Mouse (Mus musculus) neural tube, embryonic 13.5 days (tissue): ENCODE measurements at regions not wholly inside any gene's neighbourhood (a gene's known extent, or its start where the extent isn't known, plus 50 kb on each side); places are given as distances from the start of the nearest gene placed in this dataset.

Source experiments
- ATAC-seq: fragments of 200-750 bp; cut with Nextera tagmentation; 2 replicates; pipeline ENCODE4 v1.8.0; 2017; ENCODE audit warnings: low read depth, mild to moderate bottlenecking, moderate TSS enrichment, moderate library complexity
- H3K27ac ChIP-seq: fragments of 300-500 bp; sonication (generic); replicated peaks from 2 replicates; pipeline ENCODE4 v1.5.1; 2015; ENCODE audit warnings: moderate library complexity, mild to moderate bottlenecking, inconsistent platforms
- H3K27me3 ChIP-seq: fragments of 300-500 bp; sonication (generic); 2 replicates; pipeline ENCODE4 v1.6.1; 2015; ENCODE audit warnings: mild to moderate bottlenecking, inconsistent platforms
- H3K36me3 ChIP-seq: fragments of 300-500 bp; sonication (generic); 2 replicates; pipeline ENCODE4 v1.6.1; 2015; ENCODE audit warnings: mild to moderate bottlenecking, inconsistent platforms
- H3K4me1 ChIP-seq: fragments of 300-500 bp; sonication (generic); replicated peaks from 2 replicates; pipeline ENCODE4 v1.6.1; 2015; ENCODE audit warnings: inconsistent platforms
- H3K4me2 ChIP-seq: fragments of 300-500 bp; sonication (generic); 2 replicates; pipeline ENCODE4 v1.6.1; 2015; ENCODE audit warnings: inconsistent platforms, mild to moderate bottlenecking, moderate library complexity
- H3K4me3 ChIP-seq: fragments of 300-500 bp; sonication (generic); 2 replicates; pipeline ENCODE4 v1.5.1; 2015; ENCODE audit warnings: mild to moderate bottlenecking, inconsistent platforms
- H3K9ac ChIP-seq: fragments of 300-500 bp; sonication (generic); 2 replicates; pipeline ENCODE4 v1.6.1; 2015; ENCODE audit warnings: moderate library complexity, mild to moderate bottlenecking, inconsistent platforms
- H3K9me3 ChIP-seq: fragments of 300-500 bp; sonication (generic); 2 replicates; pipeline ENCODE4 v1.6.1; 2016; ENCODE audit warnings: inconsistent platforms
- WGBS: fragments of 180-500 bp; shearing (Covaris S2); methylation state at CpG from one replicate; pipeline ENCODE4 v1.1.7; 2015; 5-methylcytosine and 5-hydroxymethylcytosine counted together

DNA sequence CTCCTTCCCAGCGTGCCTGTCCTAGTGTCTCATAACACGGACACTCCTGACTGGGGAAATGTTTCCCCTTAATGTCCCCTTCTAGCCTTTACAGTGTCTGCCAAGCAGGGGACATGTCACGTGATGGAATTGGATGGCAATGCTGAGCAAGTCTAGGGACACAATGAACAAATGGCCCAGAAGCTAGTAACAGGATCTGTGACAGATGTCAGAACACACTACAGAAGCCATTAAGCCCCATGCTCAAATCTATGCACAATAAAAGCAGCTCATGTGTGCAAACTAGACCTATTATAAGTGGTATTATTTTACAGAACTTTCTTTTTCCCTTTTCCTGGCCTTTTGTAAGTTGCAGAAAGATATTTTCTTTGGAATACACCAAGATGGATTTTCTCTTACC is 267.4 kb downstream of the Fam173b start:
- peaks cover 14% of the 10 kb centered on the region for H3K4me1 ChIP-seq
- WGBS = 73% methylated on average over 3 of the region's 3 CpGs
- peak; percentile 40; the same call in 1 of the 2 replicates for ATAC-seq

DNA sequence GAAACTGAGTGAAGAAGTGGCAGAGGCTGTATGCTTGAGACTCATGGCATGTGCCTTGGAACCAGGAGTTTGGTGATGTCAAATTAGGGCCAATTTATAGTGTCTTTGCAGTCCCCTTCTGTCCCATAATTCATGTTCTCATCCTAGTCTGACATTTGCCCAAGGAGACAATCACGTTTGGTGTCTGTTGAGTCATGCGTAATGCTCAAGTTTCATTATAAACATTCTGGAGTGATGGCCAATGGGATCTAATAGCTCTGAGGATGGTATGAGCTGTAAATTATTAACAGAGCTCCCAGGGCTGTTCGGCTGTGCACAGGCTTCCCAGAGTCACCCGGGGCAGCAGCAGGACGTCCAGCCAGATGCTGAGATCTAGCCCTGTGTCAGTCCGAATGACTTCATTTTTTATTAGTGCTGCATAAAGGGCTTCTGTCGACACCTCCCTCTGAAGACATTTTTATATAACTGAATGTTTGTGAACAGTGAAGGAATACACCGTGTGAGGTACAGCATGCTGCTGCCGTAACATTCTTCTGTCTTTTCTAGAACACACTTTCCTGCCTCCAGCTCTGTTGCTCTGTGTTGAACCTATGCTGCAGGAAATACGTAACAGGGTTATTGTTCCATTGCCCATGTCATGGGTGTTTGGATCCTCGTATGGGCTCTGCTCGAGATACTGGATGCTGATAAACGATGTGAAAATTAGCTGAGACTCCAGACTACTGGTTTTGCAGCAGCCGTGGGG is 268.2 kb downstream of the Fam173b start:
- no peaks in the 10 kb centered on the region for H3K27me3 ChIP-seq
- 39% methylated on average over 14 of the region's 14 CpGs for WGBS

More for the DNA sequence above, 267.4 kb downstream of the Fam173b start:
- Histone ChIP-seq H3K9me3 (no peaks in the 10 kb centered on the region), H3K27ac (no peak overlapping the region), H3K4me2 (no peak overlapping the region), H3K4me3 (no peak overlapping the region), H3K9ac (no peak overlapping the region), H3K27me3 (no peaks in the 10 kb centered on the region), H3K36me3 (no peaks in the 10 kb centered on the region)

GRCm38 (mm10) chr15:31875436-31875835 is 273.8 kb downstream of the Fam173b start:
- 91% methylated on average over 2 of the region's 2 CpGs for WGBS
- no peak for ATAC-seq

More for the DNA sequence above, 268.2 kb downstream of the Fam173b start:
- H3K4me2 ChIP-seq = no peak overlapping the region
- no peak overlapping the region for H3K9ac ChIP-seq
- H3K36me3 ChIP-seq = no peaks in the 10 kb centered on the region
- H3K4me1 ChIP-seq = peaks cover 14% of the 10 kb centered on the region
- H3K9me3 ChIP-seq = no peaks in the 10 kb centered on the region
- ATAC-seq = peak; percentile 75; the same call in 1 of the 2 replicates
- H3K27ac ChIP-seq = peak overlapping the region; percentile 56
- no peak overlapping the region for H3K4me3 ChIP-seq

DNA sequence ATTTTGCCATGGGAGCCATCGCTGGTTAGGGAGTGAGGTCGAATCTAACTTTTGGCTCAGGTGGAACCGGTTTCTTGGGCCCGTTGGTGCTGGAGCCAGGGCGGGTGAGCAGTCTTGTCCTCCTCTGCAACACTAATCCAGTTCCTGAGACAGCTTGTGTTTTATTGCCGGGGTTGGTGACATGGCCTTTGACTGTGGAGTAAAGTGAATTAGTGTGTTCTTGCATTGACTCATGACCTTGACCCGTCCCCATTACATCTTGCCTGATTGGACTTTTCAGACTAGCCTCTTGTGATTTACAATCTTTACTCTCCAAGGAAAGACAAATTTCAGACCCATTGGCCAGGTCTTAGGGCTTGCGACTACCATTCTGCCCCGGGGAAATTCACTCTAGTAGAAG is 278.8 kb downstream of the Fam173b start:
- Histone ChIP-seq H3K27me3 (no peaks in the 10 kb centered on the region), H3K4me2 (no peak overlapping the region), H3K9me3 (no peaks in the 10 kb centered on the region), H3K27ac (no peak overlapping the region), H3K4me1 (no peaks in the 10 kb centered on the region; the same call in 1 of the 2 replicates), H3K36me3 (no peaks in the 10 kb centered on the region), H3K4me3 (no peak overlapping the region), H3K9ac (no peak overlapping the region)
- 71% methylated on average over 9 of the region's 9 CpGs for WGBS
- no peak for ATAC-seq

More at GRCm38 (mm10) chr15:31875436-31875835, 273.8 kb downstream of the Fam173b start:
- Histone ChIP-seq H3K9me3 (no peaks in the 10 kb centered on the region), H3K9ac (no peak overlapping the region), H3K27ac (no peak overlapping the region), H3K36me3 (no peaks in the 10 kb centered on the region), H3K4me2 (no peak overlapping the region), H3K4me3 (no peak overlapping the region), H3K27me3 (no peaks in the 10 kb centered on the region), H3K4me1 (peaks cover 2% of the 10 kb centered on the region)

DNA sequence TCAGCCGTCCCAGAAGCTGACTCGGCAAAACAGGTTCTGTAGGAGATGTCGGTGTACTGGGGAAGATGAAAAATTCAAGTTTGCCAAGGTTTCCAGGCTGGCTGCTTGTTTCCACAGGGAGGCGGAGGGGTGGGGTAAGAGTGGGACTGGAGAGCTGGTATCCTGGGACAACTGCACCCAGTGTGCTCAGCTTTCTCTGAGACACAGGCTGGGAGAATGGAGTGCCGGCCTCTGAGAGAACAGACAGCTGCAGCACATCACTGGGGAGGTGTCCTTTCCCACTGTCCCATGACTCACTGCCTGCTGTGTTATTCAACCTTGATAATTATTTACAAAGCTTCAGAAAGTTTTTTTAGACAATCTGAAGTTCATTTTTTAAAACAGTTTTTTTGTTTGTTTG is 280.7 kb downstream of the Fam173b start:
- ATAC-seq = no peak
- H3K27ac ChIP-seq = no peak overlapping the region
- no peaks in the 10 kb centered on the region for H3K27me3 ChIP-seq
- no peak overlapping the region for H3K9ac ChIP-seq
- H3K36me3 ChIP-seq = no peaks in the 10 kb centered on the region
- H3K4me3 ChIP-seq = no peak overlapping the region
- H3K9me3 ChIP-seq = no peaks in the 10 kb centered on the region
- H3K4me2 ChIP-seq = no peak overlapping the region
- no peaks in the 10 kb centered on the region; the same call in 1 of the 2 replicates for H3K4me1 ChIP-seq
- WGBS = 67% methylated on average over 5 of the region's 5 CpGs

GRCm38 (mm10) chr15:31883516-31883915 is 281.9 kb downstream of the Fam173b start:
- Histone ChIP-seq H3K4me3 (no peak overlapping the region), H3K4me2 (no peak overlapping the region), H3K4me1 (no peaks in the 10 kb centered on the region; the same call in 1 of the 2 replicates), H3K27ac (no peak overlapping the region), H3K9ac (no peak overlapping the region), H3K36me3 (no peaks in the 10 kb centered on the region), H3K9me3 (no peaks in the 10 kb centered on the region), H3K27me3 (no peaks in the 10 kb centered on the region)
- 78% methylated on average over 9 of the region's 9 CpGs for WGBS
- no peak for ATAC-seq

DNA sequence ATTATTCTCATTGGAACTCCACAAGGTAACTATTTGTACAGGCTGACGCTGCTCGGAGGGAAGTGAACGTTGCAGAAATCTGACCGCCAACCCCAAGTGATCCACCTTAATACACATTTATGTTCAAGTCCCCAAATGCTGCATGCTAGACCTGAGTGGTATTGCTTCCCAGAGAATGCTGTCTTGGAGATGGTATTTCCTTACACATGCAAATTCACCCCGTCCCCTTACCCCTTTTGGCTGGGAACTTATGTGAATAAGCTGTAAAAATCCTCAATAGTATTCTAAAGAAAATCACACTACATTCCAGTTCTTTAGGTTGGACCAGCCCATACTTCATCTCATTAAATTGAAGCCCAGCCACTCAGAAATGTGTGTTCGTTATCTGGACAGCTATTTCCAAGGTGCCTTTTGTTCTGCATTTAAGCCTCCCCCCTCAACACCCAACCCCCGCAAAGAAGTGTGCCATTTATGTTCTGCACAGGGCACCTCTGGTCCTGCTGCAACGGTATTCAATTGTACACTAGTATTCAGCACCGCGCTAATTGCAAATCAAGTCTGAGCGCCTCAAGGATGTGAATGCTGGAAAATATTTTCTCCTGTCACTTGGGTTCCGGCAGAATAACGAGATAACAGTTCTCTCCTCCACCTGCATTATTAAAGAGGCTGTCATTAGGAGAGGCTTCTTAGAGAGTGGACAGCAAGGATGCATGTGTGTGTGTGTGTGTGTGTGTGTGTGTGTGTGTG is 278.0 kb upstream of the Tas2r119 start:
- Histone ChIP-seq H3K36me3 (no peaks in the 10 kb centered on the region), H3K9me3 (no peaks in the 10 kb centered on the region), H3K27ac (no peak overlapping the region), H3K4me1 (peaks cover 9% of the 10 kb centered on the region), H3K27me3 (no peaks in the 10 kb centered on the region), H3K9ac (no peak overlapping the region), H3K4me3 (no peak overlapping the region), H3K4me2 (no peak overlapping the region)
- ATAC-seq = no peak
- WGBS = 48% methylated on average over 13 of the region's 13 CpGs

DNA sequence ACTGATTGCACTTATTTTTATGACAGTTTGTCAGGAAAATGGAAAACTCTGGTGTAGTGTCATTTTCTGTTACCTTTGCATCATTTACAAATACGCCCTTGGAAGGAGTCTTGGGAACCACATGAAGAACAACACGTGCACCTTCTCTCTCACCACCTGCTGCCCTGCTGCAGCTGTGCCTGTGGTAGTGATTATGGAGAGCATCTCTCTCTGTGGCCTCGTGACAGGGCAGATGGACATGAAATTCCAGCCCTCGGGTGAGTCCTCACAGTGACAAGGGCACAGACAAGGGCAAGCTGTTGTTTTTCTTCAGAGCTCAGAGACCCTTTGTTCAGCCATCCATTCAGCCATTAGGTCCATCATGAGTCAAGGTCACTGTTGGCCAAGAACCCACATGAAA is 276.8 kb upstream of the Tas2r119 start:
- WGBS = 72% methylated on average over 4 of the region's 4 CpGs
- H3K4me2 ChIP-seq = no peak overlapping the region
- H3K9me3 ChIP-seq = no peaks in the 10 kb centered on the region
- peaks cover 9% of the 10 kb centered on the region for H3K4me1 ChIP-seq
- no peak overlapping the region for H3K27ac ChIP-seq
- H3K9ac ChIP-seq = no peak overlapping the region
- H3K36me3 ChIP-seq = no peaks in the 10 kb centered on the region
- no peak overlapping the region for H3K4me3 ChIP-seq
- no peaks in the 10 kb centered on the region for H3K27me3 ChIP-seq
- ATAC-seq = no peak

- H3K4me1 ChIP-seq = no peaks in the 10 kb centered on the region
- H3K36me3 ChIP-seq = no peaks in the 10 kb centered on the region
- H3K27me3 ChIP-seq = no peaks in the 10 kb centered on the region
- no peak overlapping the region for H3K9ac ChIP-seq
- WGBS = 89% methylated on average over 9 of the region's 9 CpGs
- no peak overlapping the region for H3K4me2 ChIP-seq
- H3K27ac ChIP-seq = no peak overlapping the region
- H3K9me3 ChIP-seq = no peaks in the 10 kb centered on the region
- ATAC-seq = no peak
- H3K4me3 ChIP-seq = no peak overlapping the region
These were observed 268.7 kb upstream of the Tas2r119 start for GRCm38 (mm10) chr15:31908432-31908831.

GRCm38 (mm10) chr15:31911978-31912377 is 265.1 kb upstream of the Tas2r119 start:
- Histone ChIP-seq H3K9ac (no peak overlapping the region), H3K27me3 (no peaks in the 10 kb centered on the region), H3K27ac (no peak overlapping the region), H3K4me3 (no peak overlapping the region), H3K4me2 (no peak overlapping the region), H3K36me3 (no peaks in the 10 kb centered on the region), H3K9me3 (no peaks in the 10 kb centered on the region), H3K4me1 (no peaks in the 10 kb centered on the region)
- no peak for ATAC-seq
- WGBS = 91% methylated on average over 3 of the region's 3 CpGs

DNA sequence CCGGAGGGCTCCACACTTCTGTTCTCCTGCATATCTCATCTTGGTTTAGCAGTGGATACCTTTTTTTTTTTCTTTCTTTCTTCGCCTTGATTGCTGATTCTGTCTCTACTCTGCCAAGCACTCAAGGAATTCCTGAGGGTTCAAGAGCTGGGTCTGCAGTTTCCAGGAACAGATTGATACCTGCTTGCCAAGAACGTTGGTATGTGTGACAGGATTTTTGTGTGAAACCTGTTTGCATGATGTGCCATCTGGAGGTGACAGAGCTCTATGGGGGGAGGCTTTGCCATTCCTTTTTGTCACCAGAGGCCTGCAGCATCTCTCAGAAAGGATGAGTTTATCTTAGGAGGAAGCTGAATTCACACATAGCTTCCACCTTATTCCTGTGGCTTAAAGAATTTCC is 255.6 kb upstream of the Tas2r119 start:
- H3K9me3 ChIP-seq = no peaks in the 10 kb centered on the region; the same call in 1 of the 2 replicates
- H3K27me3 ChIP-seq = no peaks in the 10 kb centered on the region
- ATAC-seq = no peak
- H3K9ac ChIP-seq = no peak overlapping the region
- no peak overlapping the region for H3K4me3 ChIP-seq
- H3K36me3 ChIP-seq = no peaks in the 10 kb centered on the region
- H3K4me2 ChIP-seq = no peak overlapping the region
- 92% methylated on average over 3 of the region's 3 CpGs for WGBS
- no peak overlapping the region for H3K27ac ChIP-seq
- no peaks in the 10 kb centered on the region for H3K4me1 ChIP-seq

DNA sequence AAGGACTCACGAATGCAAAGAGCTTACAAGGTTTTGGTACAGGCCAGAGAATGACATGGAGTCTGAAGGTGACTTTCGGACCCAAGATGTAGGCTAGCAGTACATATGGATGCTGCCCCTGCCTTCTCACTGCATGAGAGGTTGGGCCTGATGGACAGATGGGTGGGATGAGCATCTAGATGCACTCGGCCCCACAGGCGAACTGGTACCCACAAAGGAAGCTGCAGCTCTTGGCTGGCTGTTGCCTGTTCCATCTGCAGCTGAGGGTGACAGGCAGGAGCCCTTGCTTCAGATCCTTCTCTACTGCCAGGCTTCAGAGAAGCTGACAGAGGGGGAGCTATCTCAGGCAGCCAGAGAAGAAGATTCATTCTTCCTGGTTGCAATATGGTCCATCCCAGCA is 216.8 kb upstream of the Tas2r119 start:
- Histone ChIP-seq H3K36me3 (no peaks in the 10 kb centered on the region), H3K27me3 (no peaks in the 10 kb centered on the region), H3K4me1 (no peaks in the 10 kb centered on the region), H3K4me2 (no peak overlapping the region), H3K9ac (no peak overlapping the region), H3K9me3 (no peaks in the 10 kb centered on the region), H3K4me3 (no peak overlapping the region), H3K27ac (no peak overlapping the region)
- ATAC-seq = no peak
- 87% methylated on average over 4 of the region's 4 CpGs for WGBS
